Mouse (Mus musculus) heart, embryonic 14.5 days (tissue): ENCODE results near the gene Bco1. TPM values are rescaled to one million over a fixed set of nuclear protein-coding genes. Genes with fewer than 3 reads are reported as not detected.

Experiments used
- ATAC-seq: fragments of 200-750 bp; cut with Nextera tagmentation; 2 replicates; pipeline ENCODE4 v1.8.0; 2017; ENCODE audit warnings: low read depth, moderate TSS enrichment; ENCODE audit not compliant: insufficient number of reproducible peaks, insufficient read depth, low FRiP score
- H3K27ac ChIP-seq, 2 experiments: fragments of 200-500 bp in 1 of 2; fragments of 300-500 bp in 1 of 2; sonication (generic) in 1 of 2; replicated peaks in 1 of 2; 2 replicates each; pipeline ENCODE4 v1.5.1; 2012 to 2014; ENCODE audit warnings: low read depth in 2 of 2, low read length in 2 of 2, control low read depth in 1 of 2, mild to moderate bottlenecking in 1 of 2, mixed read lengths in 1 of 2; ENCODE audit not compliant: control insufficient read depth in 1 of 2, insufficient read depth in 1 of 2
- H3K27me3 ChIP-seq: fragments of 300-500 bp; sonication (generic); 2 replicates; pipeline ENCODE4 v1.6.1; 2014; ENCODE audit warnings: mild to moderate bottlenecking, low read length, control low read depth; ENCODE audit not compliant: control insufficient read depth, insufficient read depth
- H3K36me3 ChIP-seq: fragments of 300-500 bp; sonication (generic); 2 replicates; pipeline ENCODE4 v1.6.1; 2014; ENCODE audit warnings: mild to moderate bottlenecking, control low read depth, low read length, mixed read lengths; ENCODE audit not compliant: control insufficient read depth, insufficient read depth
- H3K4me1 ChIP-seq, 2 experiments: fragments of 200-500 bp in 1 of 2; fragments of 300-500 bp in 1 of 2; sonication (generic) in 1 of 2; 2 replicates each; pipeline ENCODE4 v1.6.1; 2012 to 2014; ENCODE audit warnings: low read length in 2 of 2, control low read depth in 1 of 2, mixed read lengths in 1 of 2; ENCODE audit not compliant: control insufficient read depth in 2 of 2, insufficient read depth in 2 of 2
- H3K4me2 ChIP-seq: fragments of 300-500 bp; sonication (generic); 2 replicates; pipeline ENCODE4 v1.6.1; 2014; ENCODE audit warnings: mild to moderate bottlenecking, low read length
- H3K4me3 ChIP-seq, 2 experiments: fragments of 200-500 bp in 1 of 2; fragments of 300-500 bp in 1 of 2; sonication (generic) in 1 of 2; 2 replicates each; pipeline ENCODE4 v1.5.1; 2012 to 2014; ENCODE audit warnings: low read length in 2 of 2, mild to moderate bottlenecking in 2 of 2, control low read depth in 1 of 2, low read depth in 1 of 2, moderate library complexity in 1 of 2; ENCODE audit not compliant: control insufficient read depth in 1 of 2, insufficient read depth in 1 of 2
- H3K9ac ChIP-seq: fragments of 300-500 bp; sonication (generic); 2 replicates; pipeline ENCODE4 v1.6.1; 2014; ENCODE audit warnings: mild to moderate bottlenecking, low read length
- H3K9me3 ChIP-seq: fragments of 300-500 bp; sonication (generic); 2 replicates; pipeline ENCODE4 v1.6.1; 2016; ENCODE audit warnings: low read length, control low read depth; ENCODE audit not compliant: control insufficient read depth
- WGBS: fragments of 180-500 bp; shearing (Covaris S2); extraction: QIAGEN DNeasy Blood & Tissue Kit; methylation state at CpG from one replicate; pipeline ENCODE4 v1.1.7; 2014; 5-methylcytosine and 5-hydroxymethylcytosine counted together
- polyA plus RNA-seq: library from polyadenylated mRNA; unstranded; fragments of >200 nt; fragmentation: Nextera tagmentation; extraction: Ambion mirVana; gene quantifications from 2 replicates; pipeline ENCODE4 v1.2.1, GENCODE M21; 2014

Gene Bco1
- polyA plus RNA-seq, 1 experiment from 2014 or later: not detected

GRCm38 (mm10) chr8:117089802-117090201, 5.9 kb upstream of the Bco1 start:
- 52% methylated on average over 4 of the region's 4 CpGs for WGBS
- no peaks in the 10 kb centered on the region for H3K36me3 ChIP-seq
- H3K27ac ChIP-seq: no peak overlapping the region
- H3K4me1 ChIP-seq: peaks cover 17 to 21% of the 10 kb centered on the region in 2 experiments
- no peak overlapping the region for H3K4me3 ChIP-seq
- no peak overlapping the region for H3K9ac ChIP-seq
- H3K4me2 ChIP-seq: no peak overlapping the region
- no peak for ATAC-seq
- H3K27me3 ChIP-seq: no peaks in the 10 kb centered on the region
- no peaks in the 10 kb centered on the region for H3K9me3 ChIP-seq

DNA sequence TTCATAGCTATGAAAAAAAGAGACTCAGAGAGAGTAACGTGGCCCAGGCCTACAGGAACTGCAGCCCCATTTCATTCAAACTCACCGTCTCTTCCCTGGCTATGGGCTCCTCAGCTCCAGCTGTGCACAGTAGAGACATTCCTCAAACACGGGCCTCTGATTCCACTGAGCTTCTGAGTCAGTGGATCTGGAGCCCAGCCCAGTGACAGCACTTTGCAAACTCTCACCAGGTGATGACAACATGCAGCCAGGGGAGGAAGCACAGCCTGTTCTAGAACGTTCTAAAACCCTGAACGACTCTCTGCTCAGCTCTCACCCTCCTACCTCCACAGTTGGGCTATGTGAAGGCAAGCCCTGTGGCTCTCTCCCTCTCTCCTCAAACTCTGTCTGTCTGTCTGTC, 1.6 kb upstream of the Bco1 start:
- H3K36me3 ChIP-seq: no peaks in the 10 kb centered on the region
- H3K9me3 ChIP-seq: no peaks in the 10 kb centered on the region
- no peaks in the 10 kb centered on the region for H3K27me3 ChIP-seq
- peaks cover 4 to 7% of the 10 kb centered on the region in 2 experiments; a peak in 2 of 4 replicates for H3K4me1 ChIP-seq
- ATAC-seq: peak; percentile 43; the same call in 1 of the 2 replicates
- H3K4me3 ChIP-seq: no peak overlapping the region
- no peak overlapping the region for H3K9ac ChIP-seq
- no peak overlapping the region for H3K27ac ChIP-seq
- no peak overlapping the region for H3K4me2 ChIP-seq
- 19% methylated on average over 5 of the region's 5 CpGs for WGBS

GRCm38 (mm10) chr8:117097051-117097563, 1.5 kb downstream of the Bco1 start:
- Histone ChIP-seq H3K4me1 (peaks cover 4 to 7% of the 10 kb centered on the region in 2 experiments; a peak in 2 of 4 replicates), H3K9ac (no peak overlapping the region), H3K27me3 (no peaks in the 10 kb centered on the region), H3K9me3 (no peaks in the 10 kb centered on the region), H3K4me2 (no peak overlapping the region), H3K27ac (no peak overlapping the region), H3K4me3 (no peak overlapping the region), H3K36me3 (no peaks in the 10 kb centered on the region)
- 68% methylated on average over 10 of the region's 10 CpGs for WGBS
- no peak for ATAC-seq

- no peaks in the 10 kb centered on the region for H3K36me3 ChIP-seq
- ATAC-seq: no peak
- H3K9ac ChIP-seq: no peak overlapping the region
- no peak overlapping the region for H3K27ac ChIP-seq
- H3K4me3 ChIP-seq: no peak overlapping the region
- H3K4me2 ChIP-seq: no peak overlapping the region
- H3K4me1 ChIP-seq: peaks cover 4 to 7% of the 10 kb centered on the region in 2 experiments; a peak in 2 of 4 replicates
- H3K9me3 ChIP-seq: no peaks in the 10 kb centered on the region
- 58% methylated on average over 11 of the region's 11 CpGs for WGBS
- H3K27me3 ChIP-seq: no peaks in the 10 kb centered on the region
Measured at GRCm38 (mm10) chr8:117097564-117098191, 2.0 kb downstream of the Bco1 start.

GRCm38 (mm10) chr8:117107533-117107932, 11.9 kb downstream of the Bco1 start:
- Histone ChIP-seq H3K27ac (no peak overlapping the region), H3K4me1 (no peaks in the 10 kb centered on the region), H3K27me3 (no peaks in the 10 kb centered on the region), H3K36me3 (no peaks in the 10 kb centered on the region), H3K9me3 (peaks cover 2% of the 10 kb centered on the region; the same call in 1 of the 2 replicates), H3K9ac (no peak overlapping the region), H3K4me3 (no peak overlapping the region), H3K4me2 (no peak overlapping the region)
- 12% methylated on average over 9 of the region's 9 CpGs for WGBS
- no peak for ATAC-seq

DNA sequence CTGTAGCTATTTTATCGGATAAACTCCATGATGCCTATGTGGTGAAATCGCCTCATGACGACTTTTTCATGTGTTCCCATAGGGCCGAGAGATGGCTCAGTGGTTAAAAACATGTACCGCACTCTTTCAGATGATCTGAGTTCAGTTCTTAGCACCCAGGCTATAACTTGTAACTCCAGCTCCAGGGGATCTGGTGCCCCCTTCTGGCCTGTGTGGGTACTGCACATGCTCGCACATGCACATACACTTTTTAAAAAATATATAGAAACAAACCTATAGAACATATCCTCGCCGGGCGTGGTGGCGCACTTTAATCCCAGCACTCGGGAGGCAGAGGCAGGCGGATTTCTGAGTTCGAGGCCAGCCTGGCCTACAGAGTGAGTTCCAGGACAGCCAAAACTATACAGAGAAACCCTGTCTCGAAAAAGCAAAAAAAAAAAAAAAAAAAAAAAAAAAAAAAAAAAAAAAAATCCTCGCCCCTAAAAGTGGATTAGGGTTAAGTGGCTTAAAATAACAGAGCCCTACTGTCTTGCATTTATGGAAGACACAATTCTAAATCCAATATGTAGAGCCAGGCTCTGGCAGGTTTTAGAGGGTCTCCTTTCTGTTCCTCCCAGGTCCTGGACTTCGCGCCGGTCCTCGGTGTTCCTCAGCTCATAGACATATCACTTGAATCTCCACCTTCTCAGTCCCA, 13.5 kb downstream of the Bco1 start:
- H3K4me3 ChIP-seq: no peak overlapping the region
- 85% methylated on average over 19 of the region's 19 CpGs for WGBS
- no peak overlapping the region for H3K4me2 ChIP-seq
- ATAC-seq: no peak
- H3K9me3 ChIP-seq: peaks cover 2% of the 10 kb centered on the region; the same call in 1 of the 2 replicates
- H3K9ac ChIP-seq: no peak overlapping the region
- no peaks in the 10 kb centered on the region for H3K4me1 ChIP-seq
- H3K36me3 ChIP-seq: no peaks in the 10 kb centered on the region
- H3K27me3 ChIP-seq: no peaks in the 10 kb centered on the region
- no peak overlapping the region for H3K27ac ChIP-seq

DNA sequence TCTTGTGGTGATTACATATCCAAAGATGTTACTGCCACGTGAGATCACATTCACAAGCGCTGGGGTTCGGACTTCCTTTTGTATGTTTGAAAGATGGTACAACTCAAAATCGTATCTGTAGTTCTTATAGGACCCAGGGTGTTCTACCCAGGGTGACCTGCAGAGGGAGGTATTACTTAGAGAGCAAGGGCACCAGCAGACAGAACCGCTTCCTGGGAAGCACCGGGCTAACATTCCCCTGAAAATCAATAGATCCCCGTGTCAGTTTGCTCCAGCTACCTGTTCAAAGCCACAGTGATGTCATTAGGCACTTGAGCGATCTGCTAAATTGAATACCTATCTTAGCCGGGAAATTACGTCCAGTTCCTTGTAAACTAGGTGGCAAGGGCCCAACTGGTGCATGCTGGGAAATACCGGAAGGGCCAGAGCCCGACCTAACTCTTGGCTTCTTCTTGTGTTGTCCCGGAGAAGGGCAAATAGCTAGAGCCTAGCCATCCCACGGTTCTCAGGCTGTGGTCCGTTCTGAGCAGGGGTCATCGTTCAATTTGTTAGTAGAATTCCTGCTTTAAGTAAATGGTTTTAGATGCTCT, 14.2 kb downstream of the Bco1 start:
- Histone ChIP-seq H3K4me1 (no peaks in the 10 kb centered on the region), H3K27ac (no peak overlapping the region), H3K9me3 (peaks cover 2% of the 10 kb centered on the region; the same call in 1 of the 2 replicates), H3K27me3 (no peaks in the 10 kb centered on the region), H3K9ac (no peak overlapping the region), H3K4me3 (no peak overlapping the region), H3K4me2 (no peak overlapping the region), H3K36me3 (no peaks in the 10 kb centered on the region)
- WGBS: 47% methylated on average over 16 of the region's 16 CpGs
- no peak for ATAC-seq
